Mouse (Mus musculus) cerebellum, postnatal 25 days (tissue): ENCODE results near the gene Tdrd3.
A peak's percentile ranks its signal among the peaks of the same experiment; 100 is the strongest.

Source experiments
- DNase-seq, 2 experiments: peaks; one replicate each; pipeline ENCODE4 v3.0.0; 2021; ENCODE audit warnings: mixed read lengths in 2 of 2

The Tdrd3 gene

DNA sequence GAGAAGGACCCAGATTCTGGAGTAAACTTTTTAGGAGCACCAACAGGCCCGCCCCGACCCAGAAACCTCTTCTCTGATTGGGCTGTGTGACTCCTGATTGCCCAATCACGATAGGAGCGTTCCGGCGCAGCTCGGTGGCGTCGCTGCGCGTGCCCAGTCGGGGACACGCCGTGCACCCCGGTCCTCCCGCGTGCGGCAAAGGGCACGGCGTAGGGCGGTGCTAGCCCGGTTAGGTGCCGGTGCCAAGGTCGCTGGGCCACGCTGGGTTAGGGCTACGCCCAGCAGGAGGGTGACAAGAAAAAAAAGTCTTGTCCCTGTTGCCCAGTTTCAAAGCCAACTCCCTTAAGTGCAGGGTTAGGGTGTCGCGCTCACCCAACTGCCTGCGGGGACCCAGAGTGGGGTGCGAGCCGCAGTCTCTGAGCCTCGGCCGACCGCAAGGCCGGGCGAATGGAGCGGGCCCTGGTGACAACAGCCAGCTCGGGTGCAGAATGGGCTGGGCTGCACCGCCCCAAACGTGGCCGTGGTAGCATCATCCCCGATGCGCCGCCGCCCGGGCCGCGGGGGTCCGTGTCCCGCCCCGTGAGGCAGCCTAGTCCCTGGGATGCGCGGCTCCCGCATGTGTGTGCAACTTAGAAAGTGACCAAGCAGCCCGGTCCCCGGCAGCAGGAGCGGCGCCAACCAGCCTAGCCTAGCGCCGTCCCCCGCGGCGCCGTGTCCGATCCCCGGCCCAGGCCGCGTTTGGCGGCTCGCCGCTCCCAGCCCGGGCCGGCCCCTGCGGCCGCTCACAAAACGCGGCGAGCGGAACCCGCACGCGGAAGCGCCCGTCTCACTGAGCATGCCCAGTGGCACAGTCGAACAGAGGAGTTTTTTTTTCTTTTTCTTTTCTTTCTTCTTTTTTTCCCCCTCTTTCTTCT is at the start of gene Tdrd3:
Gene Tdrd3, plus strand, starts transcription at position 832 of the 914 bp plus-strand sequence.
- DNase-seq = peak; percentile 96 to 97

- no peak for DNase-seq
These were observed 49.3 kb upstream of the Tdrd3 start for GRCm38 (mm10) chr14:87367169-87367568.

- no peak for DNase-seq
These were observed 33.4 kb upstream of the Tdrd3 start for GRCm38 (mm10) chr14:87383041-87383440.

DNA sequence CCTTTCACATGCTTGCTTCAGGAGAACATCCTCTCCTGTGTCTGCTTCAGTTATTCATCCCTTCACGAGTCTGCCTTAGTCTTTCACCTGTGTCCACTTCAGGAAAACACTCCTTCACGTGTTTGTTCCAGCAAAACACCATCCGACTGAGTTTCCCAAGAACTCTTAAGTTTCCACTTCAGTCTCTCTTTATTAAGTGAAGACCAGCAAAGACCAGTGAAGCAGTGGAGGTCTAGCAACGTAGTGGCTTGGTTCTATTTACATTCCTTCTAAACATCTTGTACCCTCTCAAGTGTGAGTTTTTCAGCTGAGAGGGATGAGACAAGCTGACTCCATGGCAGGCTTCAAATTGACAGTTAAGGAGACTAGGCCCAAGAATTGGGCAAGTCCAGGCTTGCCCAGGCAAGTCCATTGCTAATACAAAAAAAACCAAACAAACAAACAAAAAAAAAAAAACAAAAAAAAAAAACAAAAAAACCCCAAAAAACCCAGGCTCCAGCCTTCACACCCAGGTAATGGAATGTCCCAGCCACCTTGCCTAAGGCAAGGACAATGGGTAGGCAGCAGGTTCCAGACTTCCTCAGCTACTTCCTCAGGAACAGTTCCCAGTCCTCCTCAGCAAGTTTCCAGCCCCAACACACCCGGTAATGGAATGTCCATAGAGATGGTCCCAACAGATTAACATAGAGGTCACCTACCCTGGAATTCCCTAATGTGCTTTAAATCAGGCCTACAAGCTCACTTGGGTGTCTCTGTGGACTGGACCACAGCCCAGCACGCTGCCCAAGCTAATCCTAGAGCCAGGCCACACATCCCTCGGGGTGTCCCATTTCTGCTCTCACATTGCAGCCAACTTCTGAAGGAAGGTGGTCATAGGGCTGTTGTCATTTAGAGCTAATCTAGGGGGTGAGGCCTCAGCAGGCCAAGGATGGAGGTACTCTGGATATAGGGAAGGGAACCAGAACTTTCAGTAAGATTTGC is 31.9 kb upstream of the Tdrd3 start:
- no peak for DNase-seq

DNA sequence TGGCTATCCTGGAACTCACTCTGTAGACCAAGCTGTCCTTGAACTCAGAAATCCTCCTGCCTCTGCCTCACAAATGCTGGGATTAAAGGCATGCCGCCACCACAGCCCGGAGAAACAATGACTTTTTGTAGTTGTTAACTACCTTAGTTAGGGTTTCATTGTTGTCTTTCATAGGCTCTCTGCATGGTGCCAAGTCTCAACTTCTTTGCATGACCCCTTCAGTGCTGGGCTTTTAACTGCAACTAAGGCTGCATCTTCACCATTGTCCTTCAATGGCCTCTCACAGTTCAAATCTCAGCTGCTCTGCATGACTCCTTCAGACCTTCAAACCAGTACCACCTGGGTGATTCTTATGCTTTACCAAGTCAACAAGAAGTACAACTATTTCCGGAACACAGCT is 23.3 kb upstream of the Tdrd3 start:
- no peak for DNase-seq

- no peak for DNase-seq
These were observed 19.8 kb upstream of the Tdrd3 start for GRCm38 (mm10) chr14:87396643-87397042.

- DNase-seq = no peak
These were observed 992 bp upstream of the Tdrd3 start for GRCm38 (mm10) chr14:87415486-87415807.

DNA sequence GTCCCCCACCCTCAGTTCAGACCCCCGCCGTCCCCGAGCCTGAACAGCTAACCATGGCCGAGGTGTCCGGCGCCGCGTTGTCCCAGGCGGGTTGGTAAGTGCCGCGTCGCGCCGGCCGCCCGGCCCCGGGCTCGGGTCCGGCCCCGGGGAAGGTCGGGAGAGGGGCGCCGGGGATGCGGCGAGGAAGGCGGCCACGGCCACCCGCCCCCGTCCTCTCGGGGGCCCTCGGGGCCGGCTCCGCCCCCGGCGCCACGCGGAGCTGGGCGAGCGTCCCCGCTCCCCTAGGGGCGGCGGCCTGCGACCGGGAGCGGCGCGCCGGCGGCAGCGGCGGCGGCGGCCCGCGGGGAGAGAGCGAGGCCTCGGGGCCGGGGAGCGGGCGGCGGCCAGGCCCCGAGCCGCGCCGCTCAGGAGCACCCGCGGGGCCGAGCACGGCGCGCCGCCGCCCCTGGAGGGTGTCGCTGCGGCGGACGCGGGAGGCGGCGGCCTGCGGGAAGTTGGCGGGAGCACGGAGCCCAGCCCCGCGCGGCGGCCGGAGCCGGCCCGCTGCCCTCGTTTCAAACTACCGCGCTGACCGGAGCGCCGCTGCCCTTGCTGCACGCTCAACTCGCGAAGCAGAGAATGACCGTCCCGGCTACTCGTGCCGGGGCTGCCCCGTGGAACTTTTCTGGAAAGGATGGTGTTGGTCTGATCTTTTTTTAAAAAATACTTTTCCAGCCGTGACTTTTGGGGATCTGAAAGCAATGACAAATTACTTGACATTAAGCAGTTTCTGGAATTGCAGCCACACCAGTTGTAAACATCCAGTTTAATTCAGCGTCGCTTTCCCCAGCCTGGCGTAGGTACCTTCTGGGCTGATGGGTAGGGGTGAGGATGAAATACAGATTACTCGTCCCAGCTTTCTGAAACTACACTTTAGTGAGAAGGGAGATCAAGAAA is 584 bp downstream of the Tdrd3 start:
- DNase-seq = peak; percentile 72 to 77

DNA sequence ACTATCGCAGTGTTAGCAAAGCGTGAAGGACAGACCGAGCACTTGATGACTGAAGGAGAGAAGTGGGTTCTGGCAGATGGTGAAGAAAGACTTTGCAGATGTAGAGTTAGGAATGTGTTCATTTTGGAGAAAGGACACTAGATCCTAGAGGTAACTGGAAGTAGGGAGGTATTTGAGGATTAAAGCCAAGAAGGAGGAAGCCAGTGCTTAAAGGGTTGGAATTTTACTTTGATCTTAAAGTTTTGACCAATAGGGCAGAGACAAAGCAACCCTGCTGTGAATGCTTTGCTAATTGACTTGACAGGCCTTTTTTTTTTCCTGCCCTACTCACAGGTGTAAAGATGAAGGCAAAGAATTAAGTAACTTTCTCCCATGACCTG is 1.2 kb downstream of the Tdrd3 start:
- DNase-seq = no peak

DNA sequence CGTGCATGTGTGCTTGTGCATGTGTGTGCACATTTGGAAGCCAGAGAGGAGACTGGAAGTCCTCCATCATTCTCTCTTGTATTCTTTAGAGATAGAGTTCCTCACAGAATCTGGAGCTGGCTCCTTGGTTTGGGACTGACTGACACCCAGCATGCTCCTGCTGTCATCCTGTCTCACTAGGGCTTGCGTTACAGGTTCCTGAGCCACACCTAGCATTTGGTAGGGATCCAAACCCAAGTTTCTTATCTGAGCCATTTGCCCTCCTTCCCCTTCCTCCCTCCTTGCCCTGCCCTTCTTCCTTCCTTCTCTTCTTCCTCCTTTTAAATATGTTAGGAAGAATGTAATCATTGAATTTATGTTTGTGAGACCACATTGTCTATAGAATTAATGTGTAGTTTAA is 3.3 kb downstream of the Tdrd3 start:
- DNase-seq = no peak

DNA sequence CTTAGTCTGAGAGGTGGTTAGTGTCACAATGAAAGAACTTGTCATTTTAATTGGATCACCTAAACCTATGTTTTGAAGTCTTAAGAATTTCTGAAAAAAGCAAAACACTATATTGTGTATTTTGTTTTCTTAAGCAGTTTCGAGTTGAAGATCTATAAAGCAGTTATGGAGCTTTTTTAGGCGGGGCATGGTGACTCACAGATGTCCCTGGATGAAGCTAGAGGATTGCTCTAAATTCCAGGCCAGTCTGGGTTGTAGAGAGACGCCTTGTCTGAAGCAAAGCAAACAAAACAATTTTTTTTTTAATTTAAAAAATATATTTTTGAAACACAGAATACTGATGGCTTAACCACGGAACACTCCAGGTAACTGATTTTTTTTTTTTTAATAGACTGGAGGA is 4.1 kb downstream of the Tdrd3 start:
- no peak for DNase-seq

DNA sequence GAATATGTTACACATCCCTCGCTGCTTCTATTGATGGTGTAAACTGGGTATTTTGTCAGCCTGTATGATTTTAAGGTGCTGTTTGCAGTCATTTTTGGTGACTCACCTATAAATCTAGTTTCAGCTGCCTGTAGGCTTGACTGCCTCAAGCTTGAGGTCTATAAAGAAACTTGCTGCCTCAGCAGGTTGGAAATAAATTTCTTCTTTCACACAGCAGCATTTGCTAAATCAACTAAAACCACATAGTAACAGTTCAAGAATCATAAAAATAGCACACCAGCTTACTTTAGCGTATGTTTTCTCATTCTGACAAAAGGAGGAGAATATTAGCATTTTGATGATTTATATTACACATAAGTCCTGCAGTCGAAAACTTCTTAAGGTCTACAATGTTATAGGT is 6.0 kb downstream of the Tdrd3 start:
- DNase-seq = no peak

GRCm38 (mm10) chr14:87426297-87426922 is 10.0 kb downstream of the Tdrd3 start:
- DNase-seq = peak in 1 of 2 experiments; percentile 45

- DNase-seq = no peak
These were observed 10.6 kb downstream of the Tdrd3 start for GRCm38 (mm10) chr14:87427032-87427431.

- no peak for DNase-seq
These were observed 11.3 kb downstream of the Tdrd3 start for GRCm38 (mm10) chr14:87427659-87428289.

DNA sequence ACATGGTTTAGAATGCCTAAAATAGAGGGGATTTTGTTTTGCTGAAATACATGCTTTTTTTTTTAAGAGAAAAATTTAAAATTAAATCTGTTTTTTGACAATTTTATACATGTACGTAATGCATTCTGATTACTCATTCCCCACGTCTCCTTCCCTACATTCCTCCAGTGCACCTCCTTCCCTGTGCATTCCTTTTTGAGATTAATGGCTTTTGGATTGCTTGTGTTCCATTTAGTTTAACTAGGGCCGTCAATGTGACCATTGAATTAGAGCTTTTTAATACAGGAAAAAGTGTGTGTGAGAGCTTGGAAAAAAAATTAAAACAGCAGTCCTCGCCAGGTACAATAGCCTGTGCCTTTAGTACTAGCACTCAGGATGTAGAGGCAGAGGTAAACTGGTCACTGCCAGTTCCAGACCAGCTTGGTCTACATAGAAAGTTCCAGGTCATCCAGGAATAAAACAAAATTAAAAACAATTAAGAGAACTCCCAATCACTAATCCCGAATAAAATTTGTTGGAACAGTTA is 17.0 kb downstream of the Tdrd3 start:
- no peak for DNase-seq

GRCm38 (mm10) chr14:87435382-87435781 is 18.9 kb downstream of the Tdrd3 start:
- DNase-seq = no peak

- no peak for DNase-seq
These were observed 23.3 kb downstream of the Tdrd3 start for GRCm38 (mm10) chr14:87439721-87440120.

GRCm38 (mm10) chr14:87446331-87446913 is 30.0 kb downstream of the Tdrd3 start:
- DNase-seq = no peak

DNA sequence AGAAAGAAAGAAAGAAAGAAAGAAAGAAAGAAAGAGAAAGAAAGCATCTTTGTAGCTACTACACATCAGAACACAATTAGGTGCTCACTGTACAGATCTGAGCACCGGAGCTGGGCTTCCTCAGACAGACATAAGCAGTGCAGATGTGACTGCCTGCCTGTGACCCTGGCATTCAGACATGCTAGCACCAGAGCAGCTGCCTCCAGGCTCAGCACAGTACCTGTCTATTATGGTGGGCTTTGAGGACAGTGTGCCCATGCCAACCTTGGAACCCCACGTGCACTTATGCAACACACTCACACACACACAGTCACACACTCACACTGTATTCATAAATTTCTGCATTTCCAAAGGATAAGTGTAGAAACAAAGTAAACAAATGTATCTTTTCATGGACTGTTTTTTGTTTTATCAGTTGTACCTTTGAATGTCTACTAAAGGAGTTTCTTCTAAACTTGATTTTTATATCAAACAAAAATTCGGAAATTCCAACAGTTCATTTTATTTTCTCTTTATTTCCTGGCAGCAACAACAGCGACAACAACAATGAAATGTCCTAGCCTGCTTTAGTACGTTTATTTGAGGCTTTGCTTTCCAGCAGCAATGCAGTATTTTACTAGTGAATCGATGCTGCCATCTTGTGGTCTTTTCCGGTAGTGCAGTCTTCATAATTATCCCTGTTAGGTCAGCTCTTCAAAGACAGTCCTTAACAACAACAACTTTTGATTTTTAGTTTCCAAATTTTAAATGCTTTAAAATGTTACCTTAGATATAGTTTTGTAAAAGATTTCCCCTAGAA is 35.4 kb downstream of the Tdrd3 start:
- peak; percentile 57 to 83 for DNase-seq
